Mouse (Mus musculus): ENCODE data around the gene Wee1. TPM values are rescaled to one million over a fixed set of nuclear protein-coding genes. Genes with fewer than 3 reads are reported as not detected.

Wee1 gene
- polyA plus RNA-seq (2015; fragmentation: Illumina TruSeq; extraction: RNeasy Lipid Tissue Mini Kit (QIAGEN cat#74804); ENCODE audit: low read depth, low replicate concordance): 18.2 TPM

DNA sequence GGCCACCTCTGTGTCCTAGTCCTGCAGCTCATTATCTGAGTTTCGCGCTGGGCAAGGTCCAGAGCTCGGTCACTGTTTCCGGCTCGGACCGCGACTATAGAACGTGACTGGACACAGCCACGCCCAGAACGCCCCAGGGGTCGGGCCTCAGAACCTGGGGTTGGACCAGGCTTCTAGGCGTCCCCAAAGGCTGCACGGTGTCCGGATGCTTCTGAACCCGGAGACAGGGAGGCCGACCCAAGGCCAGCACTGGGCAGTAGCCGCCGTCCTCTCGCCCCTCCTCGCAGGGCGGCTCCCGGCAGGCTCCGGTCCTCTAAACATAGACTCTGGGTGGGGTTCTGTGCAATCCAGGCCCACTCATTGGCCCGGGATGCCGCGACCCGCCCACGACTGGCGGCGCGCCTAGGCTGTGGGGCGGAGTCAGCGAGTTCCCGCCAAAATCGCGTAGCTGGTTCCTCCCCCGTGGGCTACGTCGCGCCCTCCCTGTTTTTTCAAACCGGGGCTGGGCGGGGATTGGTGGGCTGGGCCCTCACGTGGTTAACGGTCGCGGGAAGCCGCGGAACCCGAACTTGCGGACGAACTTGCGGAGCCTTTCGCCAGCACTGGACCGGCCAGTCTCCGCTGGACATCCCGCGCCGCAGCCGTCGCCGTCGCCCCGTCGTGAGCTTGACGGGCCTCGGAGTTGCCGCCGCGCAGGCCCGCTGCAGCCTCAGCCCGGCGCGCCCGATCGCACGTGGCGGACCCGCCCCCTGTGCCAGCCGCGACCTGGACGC lies at the start of gene Wee1:
Gene Wee1, plus strand, starts transcription at position 531 of the 773 bp plus-strand sequence.

Other genes with a start within 250 kb of the Wee1 start
- gene Dennd5a, start 161.6 kb upstream of the Wee1 start, polyA plus RNA-seq (2015; fragmentation: Illumina TruSeq; extraction: RNeasy Lipid Tissue Mini Kit (QIAGEN cat#74804); ENCODE audit: low read depth, low replicate concordance): 162 TPM
- 55.6 TPM for gene Tmem41b, start 135.1 kb upstream of the Wee1 start, polyA plus RNA-seq (2015; fragmentation: Illumina TruSeq; extraction: RNeasy Lipid Tissue Mini Kit (QIAGEN cat#74804); ENCODE audit: low read depth, low replicate concordance)
- gene Ipo7, start 103.8 kb upstream of the Wee1 start, polyA plus RNA-seq (2015; fragmentation: Illumina TruSeq; extraction: RNeasy Lipid Tissue Mini Kit (QIAGEN cat#74804); ENCODE audit: low read depth, low replicate concordance): 81.1 TPM
- 9.3 TPM for gene Zfp143, start 60.8 kb upstream of the Wee1 start, polyA plus RNA-seq (2015; fragmentation: Illumina TruSeq; extraction: RNeasy Lipid Tissue Mini Kit (QIAGEN cat#74804); ENCODE audit: low read depth, low replicate concordance)
- gene Swap70, start 99.7 kb downstream of the Wee1 start, polyA plus RNA-seq (2015; fragmentation: Illumina TruSeq; extraction: RNeasy Lipid Tissue Mini Kit (QIAGEN cat#74804); ENCODE audit: low read depth, low replicate concordance): 6.7 TPM

Measured in brain, adult 10 weeks (tissue).